Mouse (Mus musculus): ENCODE measurements around the gene Sirt5.
A peak's percentile ranks its signal among the peaks of the same experiment; 100 is the strongest.

The Sirt5 gene

DNA sequence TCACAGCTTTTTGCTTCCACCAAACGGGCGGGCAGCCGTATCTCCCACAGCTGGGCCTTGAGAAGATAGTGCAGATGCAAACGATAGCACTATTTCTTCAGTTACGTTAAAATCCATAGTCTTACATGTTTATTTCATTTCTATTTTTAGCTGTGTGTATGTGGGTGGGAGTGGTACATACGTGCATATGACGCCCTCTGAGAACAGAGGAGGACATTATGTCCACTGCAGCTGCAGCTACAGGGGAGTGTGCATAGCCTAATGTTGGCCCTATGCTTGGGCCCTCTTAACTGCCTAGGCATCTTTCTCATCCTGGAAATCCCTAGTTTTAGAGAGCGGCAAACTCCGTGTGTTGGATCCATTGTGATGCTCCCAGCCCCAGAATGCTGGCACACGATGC lies 8.9 kb downstream of the Sirt5 start:
- no peak for DNase-seq (ENCODE audit: low read depth, low spot score)

DNA sequence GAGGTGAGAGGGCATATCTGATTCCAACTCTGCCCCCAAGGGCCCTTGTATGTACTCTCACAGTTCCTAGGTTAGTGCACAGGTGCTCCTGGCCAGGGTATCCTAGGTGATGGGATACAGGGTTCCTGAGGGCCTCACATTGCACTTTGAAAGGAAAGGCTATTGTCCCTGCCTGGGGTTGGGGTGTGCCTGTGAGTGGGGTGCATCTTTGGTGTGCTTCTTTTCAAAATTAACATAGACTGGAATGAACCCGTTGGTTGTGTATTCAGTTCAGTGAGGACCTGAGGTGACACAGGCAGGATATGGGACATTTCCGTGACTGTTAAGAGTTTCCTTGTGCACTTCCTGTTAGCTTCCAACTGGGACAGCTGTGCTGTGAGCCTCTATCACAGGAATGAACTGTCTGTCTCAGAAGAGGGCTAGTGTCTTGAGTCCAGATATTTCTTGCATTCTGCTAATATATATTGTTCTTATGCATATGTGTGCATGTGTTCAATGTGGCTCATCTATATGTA lies 9.7 kb downstream of the Sirt5 start:
- DNase-seq (ENCODE audit: low read depth, low spot score), result no peak

DNA sequence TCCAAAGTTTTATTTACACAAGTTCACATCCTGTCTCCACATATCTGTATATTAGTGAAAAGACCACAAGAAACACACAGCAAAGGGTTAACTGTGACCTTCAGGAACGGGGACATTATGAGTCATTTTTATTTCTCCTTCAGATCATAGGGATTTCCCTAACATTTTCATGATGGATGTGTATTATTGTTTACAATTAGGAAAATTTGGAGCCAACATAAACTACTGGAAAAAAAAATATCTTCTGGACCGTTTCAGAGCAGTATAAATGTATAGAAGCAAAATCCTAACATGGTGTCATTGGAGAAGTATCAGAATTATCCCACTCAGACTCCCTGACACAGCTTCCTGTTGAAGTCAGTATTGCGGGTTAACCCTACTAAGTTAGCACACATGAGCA lies 14.7 kb downstream of the Sirt5 start:
- no peak for DNase-seq (ENCODE audit: low read depth, low spot score)

DNA sequence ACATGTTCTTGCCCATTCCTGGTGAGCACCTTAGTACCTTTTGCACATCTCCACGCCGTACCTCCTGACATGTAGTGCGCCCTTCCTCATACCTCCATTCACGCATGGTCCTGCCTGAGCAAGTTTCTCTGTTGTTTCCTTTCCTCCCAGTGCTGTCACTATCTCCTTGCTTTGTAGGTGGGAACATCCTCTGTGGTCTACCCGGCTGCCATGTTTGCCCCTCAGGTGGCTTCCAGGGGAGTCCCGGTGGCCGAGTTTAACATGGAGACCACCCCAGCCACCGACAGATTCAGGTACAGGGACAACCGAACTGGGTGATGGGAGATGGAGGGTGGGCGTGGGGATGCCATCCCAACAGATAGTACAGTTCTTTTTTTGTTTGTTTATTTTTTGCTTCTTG lies 20.0 kb downstream of the Sirt5 start:
- no peak for DNase-seq (ENCODE audit: low read depth, low spot score)

DNA sequence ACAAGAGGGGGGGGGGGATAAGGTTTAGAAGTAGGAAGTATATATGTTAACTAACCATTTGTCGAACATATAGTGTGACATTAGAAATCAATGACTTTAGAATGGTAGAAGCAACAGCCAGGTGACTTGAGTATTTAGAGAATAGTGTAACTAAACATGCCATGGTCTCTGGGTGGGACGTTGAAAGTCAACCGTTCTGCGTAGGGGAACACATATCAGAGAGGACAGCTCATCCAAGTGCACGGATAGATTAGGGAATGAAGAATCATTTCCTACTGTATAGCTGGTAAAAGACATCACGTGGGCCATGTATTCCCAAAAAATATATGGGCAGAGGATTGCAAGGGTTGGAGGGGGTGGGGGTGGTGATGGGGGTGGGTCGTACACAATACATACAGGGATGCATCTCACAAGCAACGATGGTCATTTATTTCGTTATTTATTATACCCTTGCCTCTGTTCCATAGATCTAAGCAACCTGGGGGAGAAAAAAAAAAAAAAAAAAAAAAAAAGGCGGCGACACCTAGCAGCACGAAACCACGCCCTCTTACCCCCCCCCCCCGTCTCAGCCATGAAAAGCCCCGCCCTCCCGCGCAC lies 32.5 kb downstream of the Sirt5 start:
- no peak for DNase-seq (ENCODE audit: low read depth, low spot score)

DNA sequence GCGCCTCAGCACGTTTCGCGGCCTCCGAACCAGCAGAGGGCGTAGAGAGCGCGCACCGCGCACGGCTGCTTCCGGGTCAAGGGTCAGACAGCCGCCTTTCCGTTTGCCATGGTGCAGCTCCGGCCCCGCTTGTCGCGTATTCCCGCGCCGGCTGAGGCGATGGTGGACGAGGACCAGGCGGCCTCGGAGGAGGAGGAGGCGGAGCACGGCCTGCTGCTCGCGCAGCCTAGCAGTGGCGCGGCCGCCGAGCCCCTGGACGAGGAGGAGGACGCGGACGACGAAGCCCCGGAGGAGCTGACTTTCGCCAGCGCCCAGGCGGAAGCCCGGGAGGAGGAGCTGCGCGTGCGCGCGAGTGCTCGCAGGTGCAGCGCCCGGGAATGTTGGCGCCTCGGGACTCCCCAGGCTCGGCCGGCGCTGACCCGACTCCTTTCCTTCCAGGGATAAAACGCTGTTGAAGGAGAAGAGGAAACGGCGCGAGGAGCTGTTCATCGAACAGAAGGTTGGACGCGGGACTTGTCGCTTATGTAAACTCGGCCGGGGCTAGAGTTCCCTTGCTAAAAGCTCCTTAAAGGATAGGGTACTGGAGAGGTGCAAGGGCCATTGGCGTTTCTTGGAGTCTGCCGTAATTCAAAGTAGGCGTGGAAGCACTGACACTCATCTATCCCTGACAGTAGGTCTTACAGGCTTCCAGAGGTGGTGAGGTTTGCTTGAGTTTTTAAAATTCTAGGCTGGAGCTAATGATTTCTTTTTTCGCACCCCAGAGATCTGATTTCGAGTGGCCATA lies 33.2 kb downstream of the Sirt5 start, which contains the start of gene Nol7:
Gene Nol7 (plus strand): TSS at position 94 of the 784 bp plus-strand sequence.
- peak; percentile 96 for DNase-seq (ENCODE audit: low read depth, low spot score)

DNA sequence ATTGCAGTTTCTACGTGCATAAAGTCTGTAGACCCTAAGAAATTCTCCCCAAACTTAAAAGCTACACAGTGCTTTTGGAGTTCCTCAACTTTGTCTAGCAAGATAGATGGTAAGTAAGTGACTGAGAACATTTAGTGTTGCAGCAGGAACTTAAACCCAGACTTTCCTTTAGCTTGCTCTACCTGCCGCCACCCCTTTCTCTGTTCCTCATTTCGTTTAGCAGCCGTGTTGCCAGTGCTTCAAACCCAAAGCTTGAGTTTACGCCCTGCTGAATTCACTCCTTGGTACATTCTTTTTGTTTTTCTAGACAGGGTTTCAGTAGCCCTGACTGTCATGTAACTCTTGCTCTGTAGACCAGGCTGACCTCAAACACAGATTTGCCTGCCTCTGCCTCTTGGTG lies 34.3 kb downstream of the Sirt5 start:
- no peak for DNase-seq (ENCODE audit: low read depth, low spot score)

DNA sequence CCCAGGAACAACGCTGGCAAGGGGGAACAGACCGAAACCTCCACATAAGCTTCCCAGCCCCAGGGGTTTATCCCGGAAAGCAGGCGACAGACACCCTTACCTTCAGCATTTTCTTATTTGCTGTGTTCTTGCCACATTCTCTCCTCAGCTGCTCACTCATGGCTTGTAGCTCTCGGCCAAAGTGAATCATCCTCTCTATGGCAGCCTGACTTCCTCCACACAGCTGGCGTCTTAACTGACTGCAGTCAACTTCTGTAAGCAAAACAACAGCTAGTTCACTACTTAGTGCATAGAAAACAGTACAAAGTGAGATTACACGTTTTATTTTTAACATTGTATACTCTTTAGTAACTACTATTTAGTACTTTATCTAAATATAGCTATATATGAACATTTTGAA lies 47.0 kb downstream of the Sirt5 start:
- no peak for DNase-seq (ENCODE audit: low read depth, low spot score)

DNA sequence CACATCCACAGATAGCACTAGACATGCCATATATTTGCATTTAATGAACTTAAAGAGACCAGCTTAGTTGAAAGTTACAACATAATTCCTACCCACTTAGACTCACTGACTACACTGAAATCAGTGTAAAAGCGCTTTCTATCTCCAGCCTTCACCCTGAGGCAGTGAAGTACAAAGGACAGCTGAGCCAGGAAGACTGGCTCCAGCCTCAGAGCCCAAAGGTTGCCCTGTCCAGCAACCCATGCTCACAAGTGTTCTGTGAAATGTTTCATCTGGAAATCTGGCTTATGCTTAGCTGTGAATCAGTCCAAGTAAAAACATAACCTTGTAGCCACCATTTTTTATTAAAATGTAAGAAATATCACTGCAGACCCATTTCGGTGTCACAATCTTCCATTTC lies 48.3 kb downstream of the Sirt5 start:
- no peak for DNase-seq (ENCODE audit: low read depth, low spot score)

DNA sequence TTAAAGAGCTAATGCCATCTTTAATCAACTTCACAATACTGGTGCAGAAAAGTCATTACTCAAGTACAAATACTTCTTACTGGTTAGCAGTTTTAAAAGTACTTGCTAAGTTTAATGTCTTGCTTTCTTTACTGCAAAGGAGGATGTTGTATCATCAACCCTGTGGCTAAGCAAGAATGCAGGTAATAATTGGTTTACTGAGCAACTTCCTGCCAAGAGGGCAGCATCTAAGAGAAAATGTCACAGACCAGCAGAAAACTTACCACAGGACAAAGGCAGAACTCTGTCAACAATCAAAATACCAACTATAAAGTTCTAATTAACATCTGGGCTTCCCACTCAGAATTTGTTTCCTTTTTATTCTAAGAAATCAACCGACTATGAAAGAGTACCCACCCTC lies 50.0 kb downstream of the Sirt5 start:
- no peak for DNase-seq (ENCODE audit: low read depth, low spot score)

DNA sequence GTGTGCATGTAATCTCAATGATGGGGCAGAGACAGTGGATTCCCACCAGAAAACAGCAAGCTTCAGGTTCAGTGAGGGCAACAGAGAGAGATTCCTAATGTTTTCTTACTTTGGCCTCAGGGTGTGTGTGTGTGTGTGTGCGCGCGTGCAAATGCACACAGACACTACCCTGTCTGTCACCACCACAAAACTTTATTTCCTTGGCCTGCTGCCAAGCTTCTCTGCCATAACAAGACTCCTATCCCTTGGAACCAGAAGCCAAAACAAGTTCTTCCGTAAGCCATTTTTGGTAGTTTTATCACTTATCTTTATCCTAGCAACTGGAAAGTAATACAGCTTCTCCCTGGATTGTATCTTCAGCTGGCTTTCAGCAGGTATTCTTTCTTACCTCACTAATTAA lies 63.1 kb downstream of the Sirt5 start:
- DNase-seq (ENCODE audit: low read depth, low spot score), result no peak

DNA sequence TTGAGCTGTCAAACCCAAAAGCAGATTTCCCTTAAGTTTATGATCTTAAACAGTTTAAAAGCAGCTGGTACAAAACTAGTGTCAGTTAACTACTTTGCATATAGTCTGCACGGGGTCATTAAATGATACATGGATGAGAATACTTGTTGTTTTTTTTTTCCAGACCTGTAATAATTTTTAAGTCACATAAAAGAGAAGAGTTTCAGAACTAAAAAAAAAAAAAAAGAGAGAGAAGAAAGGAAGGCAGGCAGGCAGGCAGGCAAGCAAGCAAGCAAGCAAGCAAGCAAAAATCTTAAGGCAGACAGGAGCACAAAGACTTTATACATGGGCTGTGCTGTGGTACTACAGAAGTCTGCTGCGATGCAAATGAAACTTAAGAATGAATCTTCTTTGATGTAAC lies 68.1 kb downstream of the Sirt5 start:
- no peak for DNase-seq (ENCODE audit: low read depth, low spot score)

DNA sequence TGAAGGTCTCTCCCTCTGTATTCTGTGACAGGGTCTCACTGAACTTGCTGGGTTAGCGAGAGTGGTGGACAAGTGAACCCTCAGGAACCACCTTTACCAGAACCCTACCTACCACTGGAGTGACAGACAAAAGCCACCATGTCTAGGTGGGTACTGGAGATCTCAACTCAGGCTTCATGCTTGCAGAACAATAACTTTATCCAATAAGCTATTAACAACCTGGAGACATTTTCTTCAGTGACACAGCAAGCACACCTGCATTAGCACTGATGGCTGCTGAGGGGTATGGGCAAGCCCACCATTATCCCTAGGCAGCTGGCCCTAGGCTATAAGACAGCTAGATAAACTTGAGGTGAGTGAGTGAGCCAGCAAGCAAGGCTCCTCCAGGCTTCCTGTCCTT lies 75.1 kb downstream of the Sirt5 start:
- no peak for DNase-seq (ENCODE audit: low read depth, low spot score)

DNA sequence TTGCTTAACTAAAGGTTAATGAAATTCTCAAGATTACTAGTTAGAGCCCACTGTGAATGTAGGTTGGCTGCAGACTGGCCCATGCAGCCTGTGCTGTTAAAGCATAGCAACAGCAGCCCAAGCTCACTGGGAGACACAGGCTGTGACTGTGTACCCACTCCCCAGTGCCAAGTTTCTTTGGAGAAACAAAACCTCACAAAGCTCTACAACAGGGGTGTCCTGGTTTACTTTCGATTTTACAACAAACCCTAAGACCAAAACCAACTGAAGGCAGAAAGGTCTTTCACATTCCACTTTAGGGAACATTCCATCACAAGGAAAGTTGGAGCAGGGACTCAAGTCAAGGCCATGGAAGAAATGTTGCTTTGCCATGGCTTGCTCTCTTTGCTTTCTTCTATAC lies 77.3 kb downstream of the Sirt5 start:
- DNase-seq (ENCODE audit: low read depth, low spot score), result no peak

DNA sequence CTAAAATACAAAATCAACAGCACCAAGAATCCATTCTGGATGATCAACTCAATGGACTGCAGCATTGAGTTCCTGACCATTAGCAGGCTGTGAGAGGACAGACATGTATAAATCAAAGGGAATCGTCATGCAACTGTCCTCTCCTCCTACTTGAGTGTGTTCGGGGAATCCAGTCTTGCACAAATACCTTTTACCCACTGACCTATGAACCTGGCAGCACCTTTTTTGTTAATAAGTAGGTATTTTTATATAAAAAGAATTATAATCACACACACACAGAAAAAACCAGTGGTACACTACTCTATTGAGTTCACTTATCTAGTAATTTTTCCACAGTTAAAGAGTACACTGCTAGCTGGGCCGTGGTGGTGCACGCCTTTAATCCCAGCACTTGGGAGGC lies 78.4 kb downstream of the Sirt5 start:
- no peak for DNase-seq (ENCODE audit: low read depth, low spot score)

DNA sequence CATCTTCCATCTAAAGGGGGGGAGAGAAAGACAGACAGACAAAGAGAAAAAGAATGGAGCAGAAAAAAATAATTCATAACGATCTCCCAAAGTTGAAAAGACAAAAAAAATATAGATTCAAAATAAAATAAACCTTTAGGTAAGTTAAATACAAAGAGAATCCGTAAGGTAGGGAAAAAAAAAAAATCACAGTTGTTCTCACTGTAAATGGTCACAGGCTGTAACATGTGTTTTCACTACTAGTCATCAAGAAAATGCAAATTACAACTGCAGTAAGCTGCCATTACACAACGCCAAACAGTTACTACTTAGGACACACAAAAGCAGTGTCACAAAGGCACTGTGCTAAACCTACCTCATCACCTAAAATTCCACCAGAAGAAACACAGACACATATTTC lies 79.4 kb downstream of the Sirt5 start:
- DNase-seq (ENCODE audit: low read depth, low spot score), result no peak
